Mouse (Mus musculus): ENCODE results near the gene Hk1. TPM values are rescaled to one million over a fixed set of nuclear protein-coding genes. Genes with fewer than 3 reads are reported as not detected.

Gene Hk1
- polyA plus RNA-seq, 1 experiment, result 65.7 TPM

- TF ChIP-seq MAX (IDR thresholded peaks at IDR 0.05) (no peak), CTCF (IDR thresholded peaks at IDR 0.05; ENCODE audit: control insufficient read depth, insufficient read depth, insufficient read length) (no peak), MYOD1 (IDR thresholded peaks at IDR 0.05; ENCODE audit: control insufficient read depth, insufficient read length, low read depth) (no peak), CEBPB (IDR thresholded peaks at IDR 0.05; ENCODE audit: low read depth) (no peak), MYOG (IDR thresholded peaks at IDR 0.05; ENCODE audit: control insufficient read depth, extremely low read depth, insufficient read length) (no peak), FOSL1 (IDR thresholded peaks at IDR 0.05; ENCODE audit: insufficient read depth, low read length, poor library complexity, severe bottlenecking) (no peak), USF1 (IDR thresholded peaks at IDR 0.05; ENCODE audit: low read depth) (no peak)
- H3K4me3 ChIP-seq (ENCODE audit: insufficient read depth, poor library complexity, severe bottlenecking), result no peak overlapping the region
- no peaks in the 10 kb centered on the region for H3K79me2 ChIP-seq (ENCODE audit: control insufficient read depth, insufficient read depth)
- no peaks in the 10 kb centered on the region for H3K27me3 ChIP-seq (ENCODE audit: control insufficient read depth, insufficient read depth, insufficient read length)
- no peak overlapping the region for H3ac ChIP-seq (ENCODE audit: control insufficient read depth, insufficient read length, low read depth)
- H3K36me3 ChIP-seq (ENCODE audit: control insufficient read depth, insufficient read depth), result no peaks in the 10 kb centered on the region
- no peaks in the 10 kb centered on the region for H3K79me3 ChIP-seq (ENCODE audit: low read depth)
These were observed 141.0 kb downstream of the Hk1 start for GRCm38 (mm10) chr10:62238688-62239087.

- Histone ChIP-seq H3K4me3 (ENCODE audit: insufficient read depth, poor library complexity, severe bottlenecking) (no peak overlapping the region), H3K79me3 (ENCODE audit: low read depth) (no peaks in the 10 kb centered on the region), H3K36me3 (ENCODE audit: control insufficient read depth, insufficient read depth) (no peaks in the 10 kb centered on the region), H3K79me2 (ENCODE audit: control insufficient read depth, insufficient read depth) (no peaks in the 10 kb centered on the region), H3ac (ENCODE audit: control insufficient read depth, insufficient read length, low read depth) (no peak overlapping the region), H3K27me3 (ENCODE audit: control insufficient read depth, insufficient read depth, insufficient read length) (no peaks in the 10 kb centered on the region)
- TF ChIP-seq FOSL1 (IDR thresholded peaks at IDR 0.05; ENCODE audit: insufficient read depth, low read length, poor library complexity, severe bottlenecking) (no peak), MYOG (IDR thresholded peaks at IDR 0.05; ENCODE audit: control insufficient read depth, extremely low read depth, insufficient read length) (no peak), USF1 (IDR thresholded peaks at IDR 0.05; ENCODE audit: low read depth) (no peak), CTCF (IDR thresholded peaks at IDR 0.05; ENCODE audit: control insufficient read depth, insufficient read depth, insufficient read length) (no peak), MYOD1 (IDR thresholded peaks at IDR 0.05; ENCODE audit: control insufficient read depth, insufficient read length, low read depth) (no peak), MAX (IDR thresholded peaks at IDR 0.05) (no peak), CEBPB (IDR thresholded peaks at IDR 0.05; ENCODE audit: low read depth) (no peak)
These were observed 142.5 kb downstream of the Hk1 start for GRCm38 (mm10) chr10:62237205-62237604.

- Histone ChIP-seq H3K36me3 (ENCODE audit: control insufficient read depth, insufficient read depth) (no peaks in the 10 kb centered on the region), H3K4me3 (ENCODE audit: insufficient read depth, poor library complexity, severe bottlenecking) (no peak overlapping the region), H3K27me3 (ENCODE audit: control insufficient read depth, insufficient read depth, insufficient read length) (no peaks in the 10 kb centered on the region), H3K79me2 (ENCODE audit: control insufficient read depth, insufficient read depth) (no peaks in the 10 kb centered on the region), H3K79me3 (ENCODE audit: low read depth) (no peaks in the 10 kb centered on the region), H3ac (ENCODE audit: control insufficient read depth, insufficient read length, low read depth) (no peak overlapping the region)
- TF ChIP-seq CTCF (IDR thresholded peaks at IDR 0.05; ENCODE audit: control insufficient read depth, insufficient read depth, insufficient read length), result no peak
- no peak for TF ChIP-seq MYOD1 (IDR thresholded peaks at IDR 0.05; ENCODE audit: control insufficient read depth, insufficient read length, low read depth)
- TF ChIP-seq MYOG (IDR thresholded peaks at IDR 0.05; ENCODE audit: control insufficient read depth, extremely low read depth, insufficient read length), result no peak
- no peak for TF ChIP-seq USF1 (IDR thresholded peaks at IDR 0.05; ENCODE audit: low read depth)
- no peak for TF ChIP-seq CEBPB (IDR thresholded peaks at IDR 0.05; ENCODE audit: low read depth)
- no peak for TF ChIP-seq FOSL1 (IDR thresholded peaks at IDR 0.05; ENCODE audit: insufficient read depth, low read length, poor library complexity, severe bottlenecking)
- TF ChIP-seq MAX (IDR thresholded peaks at IDR 0.05), result no peak
These were observed 143.5 kb downstream of the Hk1 start for GRCm38 (mm10) chr10:62236165-62236564.

- H3K79me2 ChIP-seq (ENCODE audit: control insufficient read depth, insufficient read depth), result no peaks in the 10 kb centered on the region
- H3ac ChIP-seq (ENCODE audit: control insufficient read depth, insufficient read length, low read depth), result no peak overlapping the region
- no peaks in the 10 kb centered on the region for H3K27me3 ChIP-seq (ENCODE audit: control insufficient read depth, insufficient read depth, insufficient read length)
- peaks cover 1% of the 10 kb centered on the region for H3K79me3 ChIP-seq (ENCODE audit: low read depth)
- H3K4me3 ChIP-seq (ENCODE audit: insufficient read depth, poor library complexity, severe bottlenecking), result no peak overlapping the region
- H3K36me3 ChIP-seq (ENCODE audit: control insufficient read depth, insufficient read depth), result no peaks in the 10 kb centered on the region
- no peak for TF ChIP-seq MAX (IDR thresholded peaks at IDR 0.05)
- no peak for TF ChIP-seq MYOD1 (IDR thresholded peaks at IDR 0.05; ENCODE audit: control insufficient read depth, insufficient read length, low read depth)
- no peak for TF ChIP-seq CTCF (IDR thresholded peaks at IDR 0.05; ENCODE audit: control insufficient read depth, insufficient read depth, insufficient read length)
- TF ChIP-seq MYOG (IDR thresholded peaks at IDR 0.05; ENCODE audit: control insufficient read depth, extremely low read depth, insufficient read length), result no peak
- no peak for TF ChIP-seq FOSL1 (IDR thresholded peaks at IDR 0.05; ENCODE audit: insufficient read depth, low read length, poor library complexity, severe bottlenecking)
- TF ChIP-seq CEBPB (IDR thresholded peaks at IDR 0.05; ENCODE audit: low read depth), result no peak
- no peak for TF ChIP-seq USF1 (IDR thresholded peaks at IDR 0.05; ENCODE audit: low read depth)
These were observed 147.9 kb downstream of the Hk1 start for GRCm38 (mm10) chr10:62231811-62232210.

- Histone ChIP-seq H3K27me3 (ENCODE audit: control insufficient read depth, insufficient read depth, insufficient read length) (no peaks in the 10 kb centered on the region), H3K36me3 (ENCODE audit: control insufficient read depth, insufficient read depth) (no peaks in the 10 kb centered on the region), H3K79me2 (ENCODE audit: control insufficient read depth, insufficient read depth) (no peaks in the 10 kb centered on the region), H3ac (ENCODE audit: control insufficient read depth, insufficient read length, low read depth) (peak overlapping the region; percentile 41), H3K4me3 (ENCODE audit: insufficient read depth, poor library complexity, severe bottlenecking) (no peak overlapping the region), H3K79me3 (ENCODE audit: low read depth) (peaks cover 1% of the 10 kb centered on the region)
- TF ChIP-seq CTCF (IDR thresholded peaks at IDR 0.05; ENCODE audit: control insufficient read depth, insufficient read depth, insufficient read length), result no peak
- no peak for TF ChIP-seq FOSL1 (IDR thresholded peaks at IDR 0.05; ENCODE audit: insufficient read depth, low read length, poor library complexity, severe bottlenecking)
- TF ChIP-seq MAX (IDR thresholded peaks at IDR 0.05), result no peak
- TF ChIP-seq CEBPB (IDR thresholded peaks at IDR 0.05; ENCODE audit: low read depth), result no peak
- TF ChIP-seq MYOD1 (IDR thresholded peaks at IDR 0.05; ENCODE audit: control insufficient read depth, insufficient read length, low read depth), result no peak
- no peak for TF ChIP-seq MYOG (IDR thresholded peaks at IDR 0.05; ENCODE audit: control insufficient read depth, extremely low read depth, insufficient read length)
- no peak for TF ChIP-seq USF1 (IDR thresholded peaks at IDR 0.05; ENCODE audit: low read depth)
These were observed 148.3 kb downstream of the Hk1 start for GRCm38 (mm10) chr10:62231395-62231732.

Data from C2C12 (cell line).